Mouse (Mus musculus) kidney, embryonic 16.5 days (tissue): ENCODE measurements around the gene Zfp758. TPM values are rescaled to one million over a fixed set of nuclear protein-coding genes. Genes with fewer than 3 reads are reported as not detected.

Experiments used
- ATAC-seq: fragments of 200-750 bp; cut with Nextera tagmentation; 2 replicates; pipeline ENCODE4 v1.8.0; 2017; ENCODE audit warnings: moderate TSS enrichment; ENCODE audit not compliant: low FRiP score, low TSS enrichment
- H3K27ac ChIP-seq: fragments of 300-500 bp; sonication (generic); 2 replicates; pipeline ENCODE4 v1.5.1; 2014; ENCODE audit warnings: low read length
- H3K27me3 ChIP-seq: fragments of 300-500 bp; sonication (generic); 2 replicates; pipeline ENCODE4 v1.6.1; 2014; ENCODE audit warnings: low read length, control low read depth, mixed read lengths; ENCODE audit not compliant: insufficient read depth
- H3K36me3 ChIP-seq: fragments of 300-500 bp; sonication (generic); 2 replicates; pipeline ENCODE4 v1.6.1; 2014; ENCODE audit warnings: low read length, control low read depth, mixed read lengths; ENCODE audit not compliant: insufficient read depth
- H3K4me1 ChIP-seq: fragments of 300-500 bp; sonication (generic); 2 replicates; pipeline ENCODE4 v1.6.1; 2014; ENCODE audit warnings: low read length, control low read depth, mixed read lengths; ENCODE audit not compliant: insufficient read depth
- H3K4me2 ChIP-seq: fragments of 300-500 bp; sonication (generic); replicated peaks from 2 replicates; pipeline ENCODE4 v1.6.1; 2014; ENCODE audit warnings: low read depth, low read length
- H3K4me3 ChIP-seq: fragments of 300-500 bp; sonication (generic); 2 replicates; pipeline ENCODE4 v1.5.1; 2014; ENCODE audit warnings: mild to moderate bottlenecking, low read length
- H3K9ac ChIP-seq: fragments of 300-500 bp; sonication (generic); replicated peaks from 2 replicates; pipeline ENCODE4 v1.6.1; 2014; ENCODE audit warnings: low read length
- H3K9me3 ChIP-seq: fragments of 300-500 bp; sonication (generic); 2 replicates; pipeline ENCODE4 v1.6.1; 2016; ENCODE audit warnings: low read length, control low read depth
- WGBS: fragments of 180-500 bp; shearing (Covaris S2); extraction: QIAGEN DNeasy Blood & Tissue Kit; methylation state at CpG from one replicate; pipeline ENCODE4 v1.1.7; 2014; 5-methylcytosine and 5-hydroxymethylcytosine counted together
- polyA plus RNA-seq: library from polyadenylated mRNA; unstranded; fragments of >200 nt; fragmentation: Nextera tagmentation; extraction: Ambion mirVana; gene quantifications from 2 replicates; pipeline ENCODE4 v1.2.1, GENCODE M21; 2015

Gene Zfp758
- polyA plus RNA-seq, 1 experiment from 2014 or later = 8.3 TPM

GRCm38 (mm10) chr17:22423952-22424617 is 62.8 kb downstream of the Zfp758 start, which contains the start of gene Zfp946:
Gene Zfp946, plus strand, starts transcription at chr17:22424222.
- under 1% methylated on average over 29 of the region's 29 CpGs for WGBS
- H3K9ac ChIP-seq = peak within 1 kb of the TSS; percentile 61
- no peaks in the 10 kb centered on the region for H3K27me3 ChIP-seq
- peak within 1 kb of the TSS; percentile 58 for H3K4me2 ChIP-seq
- peak within 1 kb of the TSS; percentile 69 for H3K4me3 ChIP-seq
- no peaks in the 10 kb centered on the region for H3K9me3 ChIP-seq
- peaks cover 4% of the 10 kb centered on the region; the same call in 1 of the 2 replicates for H3K4me1 ChIP-seq
- H3K27ac ChIP-seq = peak within 1 kb of the TSS; percentile 94
- peak; percentile 98 for ATAC-seq
- no peaks in the 10 kb centered on the region for H3K36me3 ChIP-seq

- Histone ChIP-seq H3K36me3 (no peaks in the 10 kb centered on the region), H3K4me3 (peak overlapping the region; percentile 69), H3K9ac (peak overlapping the region; percentile 61), H3K27ac (no peak overlapping the region; the same call in 1 of the 2 replicates), H3K4me2 (peak overlapping the region; percentile 58), H3K9me3 (no peaks in the 10 kb centered on the region), H3K4me1 (peaks cover 4% of the 10 kb centered on the region; the same call in 1 of the 2 replicates), H3K27me3 (no peaks in the 10 kb centered on the region)
- ATAC-seq = peak; percentile 41; the same call in 1 of the 2 replicates
- WGBS = 1% methylated on average over 12 of the region's 12 CpGs
Measured at GRCm38 (mm10) chr17:22424636-22425354, 63.5 kb downstream of the Zfp758 start.

Other genes starting within 250 kb of the Zfp758 start
- gene Zfp947, start 195.3 kb upstream of the Zfp758 start, polyA plus RNA-seq = 2.8 and 3.1 TPM in 2 replicates
- 2.8 and 3.4 TPM in 2 replicates for gene Zfp994, start 135.8 kb upstream of the Zfp758 start, polyA plus RNA-seq
- gene CT030661.1, start 46.6 kb upstream of the Zfp758 start, polyA plus RNA-seq = 10.2 and 11.0 TPM in 2 replicates
- gene Zfp944, start 53 bp upstream of the Zfp758 start, polyA plus RNA-seq = 13.8 and 14.3 TPM in 2 replicates
- gene Zfp946, start 62.8 kb downstream of the Zfp758 start, polyA plus RNA-seq = 14.9 and 15.0 TPM in 2 replicates
- not detected in 2 replicates for gene Vmn2r111, start 212.0 kb downstream of the Zfp758 start, polyA plus RNA-seq
- gene Vmn2r112, start 239.5 kb downstream of the Zfp758 start, polyA plus RNA-seq = not detected in 2 replicates